Mouse (Mus musculus) hindbrain, embryonic 13.5 days (tissue): ENCODE measurements around the gene S100a13. TPM values are rescaled to one million over a fixed set of nuclear protein-coding genes. Genes with fewer than 3 reads are reported as not detected.

Experiments used
- ATAC-seq: fragments of 200-750 bp; cut with Nextera tagmentation; 2 replicates; pipeline ENCODE4 v1.8.0; 2017; ENCODE audit warnings: moderate TSS enrichment; ENCODE audit not compliant: low FRiP score
- H3K27ac ChIP-seq: fragments of 300-500 bp; sonication (generic); 2 replicates; pipeline ENCODE4 v1.5.1; 2015; ENCODE audit warnings: inconsistent platforms, mild to moderate bottlenecking, moderate library complexity
- H3K27me3 ChIP-seq: fragments of 300-500 bp; sonication (generic); 2 replicates; pipeline ENCODE4 v1.6.1; 2015; ENCODE audit warnings: mild to moderate bottlenecking, inconsistent platforms
- H3K36me3 ChIP-seq: fragments of 300-500 bp; sonication (generic); 2 replicates; pipeline ENCODE4 v1.6.1; 2015; ENCODE audit warnings: mild to moderate bottlenecking, inconsistent platforms
- H3K4me1 ChIP-seq: fragments of 300-500 bp; sonication (generic); replicated peaks from 2 replicates; pipeline ENCODE4 v1.6.1; 2015; ENCODE audit warnings: inconsistent platforms
- H3K4me2 ChIP-seq: fragments of 300-500 bp; sonication (generic); 2 replicates; pipeline ENCODE4 v1.6.1; 2015; ENCODE audit warnings: inconsistent platforms, mild to moderate bottlenecking, moderate library complexity
- H3K4me3 ChIP-seq: fragments of 300-500 bp; sonication (generic); 2 replicates; pipeline ENCODE4 v1.5.1; 2015; ENCODE audit warnings: mild to moderate bottlenecking, inconsistent platforms
- H3K9ac ChIP-seq: fragments of 300-500 bp; sonication (generic); 2 replicates; pipeline ENCODE4 v1.6.1; 2015; ENCODE audit warnings: mild to moderate bottlenecking, inconsistent platforms
- H3K9me3 ChIP-seq: fragments of 300-500 bp; sonication (generic); 2 replicates; pipeline ENCODE4 v1.6.1; 2016; ENCODE audit warnings: inconsistent platforms
- WGBS: fragments of 180-500 bp; shearing (Covaris S2); methylation state at CpG from one replicate; pipeline ENCODE4 v1.1.7; 2015; 5-methylcytosine and 5-hydroxymethylcytosine counted together
- polyA plus RNA-seq: library from polyadenylated mRNA; unstranded; fragments of >200 nt; fragmentation: Nextera tagmentation; extraction: Ambion mirVana; gene quantifications from 2 replicates; pipeline ENCODE4 v1.2.1, GENCODE M21; 2015

The S100a13 gene
- polyA plus RNA-seq: 10.6 and 12.2 TPM in 2 replicates

DNA sequence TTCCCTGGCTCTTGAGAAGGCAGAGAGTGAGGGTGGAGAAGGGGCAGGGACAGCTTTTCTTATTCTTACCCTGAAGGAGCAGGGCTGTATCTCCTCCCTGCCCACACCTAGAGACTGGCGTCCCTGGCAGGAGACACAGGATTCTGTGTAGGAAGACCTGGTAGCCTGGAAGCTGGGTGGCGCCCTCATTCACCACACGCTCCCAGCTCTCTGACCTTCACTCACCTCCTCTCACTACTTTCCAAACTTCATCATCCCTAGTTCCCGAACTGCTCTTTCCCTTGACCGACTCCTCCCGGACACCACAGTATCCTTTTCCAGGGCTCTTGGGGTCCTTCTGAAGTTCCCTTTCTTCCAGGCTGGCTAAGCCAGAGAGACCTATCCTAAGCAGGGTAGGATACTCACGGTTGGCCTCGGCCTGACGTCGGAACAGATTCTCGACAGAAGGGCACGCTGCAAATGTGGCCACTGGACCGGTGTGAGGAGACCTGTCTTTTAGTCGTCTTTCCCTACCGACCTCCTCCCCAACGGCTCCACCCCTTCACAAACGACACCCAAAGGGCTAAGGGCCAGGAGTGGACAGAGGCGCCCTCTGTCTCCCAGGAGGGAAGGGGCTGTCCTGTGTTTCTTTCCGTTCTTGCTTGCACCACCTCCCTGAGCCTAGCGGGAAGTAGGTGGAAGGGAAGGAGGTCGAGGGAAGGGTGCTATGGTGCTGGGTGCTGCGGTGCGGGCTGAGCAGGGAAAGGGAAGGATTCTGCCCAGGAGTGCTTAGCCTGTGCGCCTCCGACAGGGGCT, at the start of gene S100a13, which contains the start of gene S100a1:
TSS of gene S100a13 (plus strand) at position 640 of the 795 bp plus-strand sequence.
TSS of gene S100a1 (minus strand) at position 597 of the 795 bp plus-strand sequence.
- peaks cover 48% of the 10 kb centered on the region for H3K27me3 ChIP-seq
- ATAC-seq: no peak
- 4% methylated on average over 25 of the region's 25 CpGs for WGBS

GRCm38 (mm10) chr3:90464552-90465080, 49.6 kb upstream of the S100a13 start:
- peaks cover 16% of the 10 kb centered on the region for H3K4me1 ChIP-seq
- H3K9me3 ChIP-seq: no peaks in the 10 kb centered on the region
- H3K9ac ChIP-seq: peak overlapping the region; percentile 67
- H3K4me2 ChIP-seq: peak overlapping the region; percentile 94
- 10% methylated on average over 37 of the region's 37 CpGs for WGBS
- H3K27ac ChIP-seq: no peak overlapping the region
- ATAC-seq: peak; percentile 30
- H3K4me3 ChIP-seq: peak overlapping the region; percentile 57
- H3K27me3 ChIP-seq: peaks cover 79% of the 10 kb centered on the region
- no peaks in the 10 kb centered on the region for H3K36me3 ChIP-seq

More for the DNA sequence above, at the start of gene S100a13, which contains the start of gene S100a1:
- Histone ChIP-seq H3K27ac (no peak within 1 kb of the TSS), H3K4me1 (peaks cover 20% of the 10 kb centered on the region), H3K9me3 (no peaks in the 10 kb centered on the region), H3K4me2 (peak within 1 kb of the TSS; percentile 59), H3K9ac (peak within 1 kb of the TSS; percentile 43), H3K36me3 (no peaks in the 10 kb centered on the region), H3K4me3 (peak within 1 kb of the TSS; percentile 34)

DNA sequence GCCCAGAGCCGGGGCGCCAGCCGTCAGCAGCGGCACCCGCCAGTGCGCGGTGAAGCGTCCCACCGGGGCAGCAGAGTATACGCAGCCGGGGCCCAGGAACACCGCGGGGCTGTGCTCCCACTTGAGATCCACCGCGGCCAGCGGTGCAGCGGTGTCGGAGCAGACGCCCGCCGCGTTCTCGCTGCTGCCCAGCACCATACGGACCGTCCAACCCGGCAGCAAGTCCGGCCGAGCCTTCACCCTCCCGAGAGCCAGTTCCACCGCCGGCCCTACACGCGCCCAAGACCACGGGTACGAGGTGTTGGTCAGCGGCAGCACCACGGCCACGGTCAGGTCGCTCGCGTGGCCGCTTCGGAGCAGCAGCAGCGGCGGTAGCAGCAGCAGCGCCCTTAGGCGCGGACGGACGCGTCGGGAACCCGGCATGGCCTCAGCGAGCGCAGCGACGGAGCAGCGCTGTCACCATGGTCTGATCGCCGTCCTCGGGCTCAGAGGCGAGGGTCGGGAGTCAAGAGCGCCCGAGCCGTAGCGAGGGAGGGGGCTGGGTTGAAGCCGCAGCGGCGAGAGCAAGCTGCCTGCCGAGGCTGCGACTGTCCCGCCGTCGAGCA, 49.1 kb upstream of the S100a13 start:
- Histone ChIP-seq H3K36me3 (no peaks in the 10 kb centered on the region), H3K9ac (peak overlapping the region; percentile 67), H3K27me3 (peaks cover 73% of the 10 kb centered on the region), H3K4me2 (peak overlapping the region; percentile 94), H3K4me3 (peak overlapping the region; percentile 57), H3K27ac (no peak overlapping the region), H3K9me3 (no peaks in the 10 kb centered on the region), H3K4me1 (peaks cover 16% of the 10 kb centered on the region)
- WGBS: 2% methylated on average over 70 of the region's 75 CpGs
- ATAC-seq: peak; percentile 43

- H3K27me3 ChIP-seq: peaks cover 67% of the 10 kb centered on the region
- WGBS: 0% methylated on average over 32 of the region's 49 CpGs
Measured at GRCm38 (mm10) chr3:90465686-90466310, 48.4 kb upstream of the S100a13 start, which contains the start of gene Npr1. Npr1 (minus strand) TSS chr3:90465866.

DNA sequence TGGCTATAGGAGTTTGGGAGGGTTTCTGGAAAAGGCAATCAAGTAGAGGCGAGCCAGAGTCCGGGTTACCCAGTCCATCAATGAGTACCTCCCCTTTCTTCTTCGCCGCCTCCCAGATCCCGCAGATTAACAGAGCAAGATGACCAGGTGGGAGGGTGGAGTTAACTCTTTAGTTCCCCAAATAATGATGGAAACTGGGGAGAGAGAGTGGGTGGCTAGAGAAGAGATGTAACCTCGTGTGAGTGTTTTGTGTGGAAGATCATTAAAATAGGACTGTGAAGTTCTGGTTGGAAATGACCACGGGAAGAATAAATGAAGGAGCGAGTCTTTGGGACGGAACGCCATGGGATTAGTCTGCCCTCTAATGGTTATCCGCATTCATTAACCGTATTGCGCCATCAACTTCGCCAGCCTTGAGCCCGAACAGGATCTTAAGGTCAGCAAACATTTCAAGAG, 47.9 kb upstream of the S100a13 start:
- Histone ChIP-seq H3K27ac (no peak overlapping the region), H3K9me3 (no peaks in the 10 kb centered on the region), H3K4me2 (peak overlapping the region; percentile 94), H3K9ac (peak overlapping the region; percentile 67), H3K4me1 (peaks cover 16% of the 10 kb centered on the region), H3K27me3 (peaks cover 62% of the 10 kb centered on the region), H3K36me3 (no peaks in the 10 kb centered on the region), H3K4me3 (peak overlapping the region; percentile 57)
- peak; percentile 14; the same call in 1 of the 2 replicates for ATAC-seq
- WGBS: under 1% methylated on average over 15 of the region's 15 CpGs

More at GRCm38 (mm10) chr3:90465686-90466310, 48.4 kb upstream of the S100a13 start, which contains the start of gene Npr1:
- peak; percentile 67 for ATAC-seq
- Histone ChIP-seq H3K36me3 (no peaks in the 10 kb centered on the region), H3K4me2 (peak within 1 kb of the TSS; percentile 94), H3K4me1 (peaks cover 16% of the 10 kb centered on the region), H3K4me3 (peak within 1 kb of the TSS; percentile 57), H3K9me3 (no peaks in the 10 kb centered on the region), H3K9ac (peak within 1 kb of the TSS; percentile 67), H3K27ac (no peak within 1 kb of the TSS)

- Histone ChIP-seq H3K4me2 (no peak overlapping the region), H3K4me1 (peaks cover 16% of the 10 kb centered on the region), H3K9ac (no peak overlapping the region), H3K4me3 (no peak overlapping the region), H3K36me3 (no peaks in the 10 kb centered on the region), H3K27me3 (peaks cover 49% of the 10 kb centered on the region), H3K9me3 (no peaks in the 10 kb centered on the region), H3K27ac (no peak overlapping the region)
- WGBS: 96% methylated on average over 10 of the region's 10 CpGs
- no peak for ATAC-seq
Measured at GRCm38 (mm10) chr3:90467618-90468300, 46.5 kb upstream of the S100a13 start.

GRCm38 (mm10) chr3:90472213-90472612, 42.0 kb upstream of the S100a13 start:
- peaks cover 13% of the 10 kb centered on the region for H3K27me3 ChIP-seq
- no peak overlapping the region for H3K4me2 ChIP-seq
- H3K4me3 ChIP-seq: no peak overlapping the region
- ATAC-seq: no peak
- H3K27ac ChIP-seq: no peak overlapping the region
- no peaks in the 10 kb centered on the region for H3K9me3 ChIP-seq
- H3K9ac ChIP-seq: no peak overlapping the region
- H3K36me3 ChIP-seq: no peaks in the 10 kb centered on the region
- H3K4me1 ChIP-seq: peaks cover 5% of the 10 kb centered on the region
- WGBS: 30% methylated on average over 3 of the region's 3 CpGs

DNA sequence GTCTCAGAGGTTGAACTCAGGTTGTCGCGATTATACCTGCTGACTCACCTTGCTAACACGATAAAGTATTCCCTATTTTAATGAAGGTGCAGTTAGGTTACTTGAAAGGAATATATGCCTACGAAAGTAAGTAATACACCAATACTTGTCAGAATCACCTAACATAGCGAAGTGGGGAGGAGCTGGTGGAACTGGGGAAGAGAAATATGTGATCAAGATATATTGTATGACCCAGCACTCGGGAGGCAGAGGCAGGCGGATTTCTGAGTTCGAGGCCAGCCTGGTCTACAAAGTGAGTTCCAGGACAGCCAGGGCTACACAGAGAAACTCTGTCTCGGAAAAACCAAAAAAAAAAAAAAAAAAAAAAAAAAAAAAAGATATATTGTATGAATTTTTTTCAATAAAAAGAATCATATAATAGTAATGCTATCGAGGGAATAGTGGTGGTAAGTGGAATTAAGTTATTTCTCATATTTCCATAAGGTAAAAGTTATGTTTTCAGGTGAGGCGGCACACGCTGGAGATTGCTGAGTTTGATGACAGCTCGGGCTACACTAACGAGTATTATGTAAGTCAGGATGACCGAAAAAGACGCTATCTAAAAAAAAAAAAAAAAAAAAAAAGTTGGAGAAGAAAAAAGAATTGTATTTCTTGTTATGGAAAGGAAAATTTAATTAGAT, 38.9 kb upstream of the S100a13 start:
- WGBS: 45% methylated on average over 16 of the region's 16 CpGs
- Histone ChIP-seq H3K4me1 (peaks cover 11% of the 10 kb centered on the region), H3K9me3 (no peaks in the 10 kb centered on the region), H3K36me3 (peaks cover 17% of the 10 kb centered on the region), H3K27ac (no peak overlapping the region), H3K4me2 (peak overlapping the region; percentile 34; the same call in 1 of the 2 replicates), H3K4me3 (peak overlapping the region; percentile 29), H3K27me3 (no peaks in the 10 kb centered on the region), H3K9ac (no peak overlapping the region)
- peak; percentile 33 for ATAC-seq

GRCm38 (mm10) chr3:90475831-90476611, 38.2 kb upstream of the S100a13 start, which contains the start of gene Ilf2:
Ilf2 (plus strand) TSS chr3:90476126.
- Histone ChIP-seq H3K4me3 (peak within 1 kb of the TSS; percentile 86), H3K27me3 (no peaks in the 10 kb centered on the region), H3K4me2 (peak within 1 kb of the TSS; percentile 77), H3K9me3 (no peaks in the 10 kb centered on the region), H3K9ac (peak within 1 kb of the TSS; percentile 94), H3K36me3 (peaks cover 24% of the 10 kb centered on the region), H3K27ac (peak within 1 kb of the TSS; percentile 95), H3K4me1 (peaks cover 11% of the 10 kb centered on the region)
- ATAC-seq: peak; percentile 99
- WGBS: 1% methylated on average over 45 of the region's 45 CpGs

GRCm38 (mm10) chr3:90486998-90487397, 27.2 kb upstream of the S100a13 start:
- peaks cover 10% of the 10 kb centered on the region for H3K4me1 ChIP-seq
- WGBS: 81% methylated on average over 5 of the region's 5 CpGs
- peaks cover 73% of the 10 kb centered on the region for H3K36me3 ChIP-seq
- no peak overlapping the region for H3K4me2 ChIP-seq
- H3K27me3 ChIP-seq: no peaks in the 10 kb centered on the region
- H3K9me3 ChIP-seq: no peaks in the 10 kb centered on the region
- ATAC-seq: no peak
- H3K4me3 ChIP-seq: no peak overlapping the region
- H3K9ac ChIP-seq: no peak overlapping the region
- H3K27ac ChIP-seq: no peak overlapping the region
